Mouse (Mus musculus): ENCODE data around the gene Cubn. TPM values are rescaled to one million over a fixed set of nuclear protein-coding genes. Genes with fewer than 3 reads are reported as not detected.

Cubn gene
- polyA plus RNA-seq, 1 experiment from 2014 or later, result 0.38 TPM

DNA sequence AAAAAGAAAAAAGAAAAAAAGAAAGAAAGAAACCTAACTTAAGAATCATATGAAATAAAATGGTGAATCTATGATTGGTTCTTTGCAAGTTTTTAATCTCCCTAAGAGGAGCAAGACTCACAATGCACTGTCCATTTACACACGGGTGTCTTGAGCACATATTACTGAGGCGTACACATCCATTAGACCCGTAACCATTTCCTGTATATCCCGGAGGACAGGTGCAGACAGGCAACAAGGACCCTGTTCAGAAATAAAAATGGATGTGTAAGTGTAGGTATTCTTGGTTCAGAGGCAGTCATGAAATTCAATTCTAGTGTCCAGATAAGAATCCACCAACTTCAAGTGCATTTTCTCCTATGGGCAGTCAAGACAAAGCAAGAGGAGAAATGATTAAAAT is 22.0 kb downstream of the Cubn start:
- DNase-seq (ENCODE audit: low spot score) (no peak), ATAC-seq (ENCODE audit: low read depth) (no peak)
- Histone ChIP-seq H3K4me3 (ENCODE audit: low read depth, low read length) (no peak overlapping the region), H3K27me3 (replicated peaks; ENCODE audit: control insufficient read depth, insufficient read depth, low read length) (no peaks in the 10 kb centered on the region), H3K4me1 (ENCODE audit: control insufficient read depth, insufficient read depth, low read length) (no peaks in the 10 kb centered on the region), H3K9ac (ENCODE audit: low read depth, low read length) (no peak overlapping the region), H3K9me3 (ENCODE audit: control insufficient read depth, low read length) (no peaks in the 10 kb centered on the region), H3K4me2 (ENCODE audit: low read depth, low read length) (no peak overlapping the region), H3K27ac (replicated peaks; ENCODE audit: low read depth, low read length) (no peak overlapping the region), H3K36me3 (ENCODE audit: control insufficient read depth, insufficient read depth, low read length) (no peaks in the 10 kb centered on the region)
- WGBS, result 80% methylated on average over 4 of the region's 4 CpGs

DNA sequence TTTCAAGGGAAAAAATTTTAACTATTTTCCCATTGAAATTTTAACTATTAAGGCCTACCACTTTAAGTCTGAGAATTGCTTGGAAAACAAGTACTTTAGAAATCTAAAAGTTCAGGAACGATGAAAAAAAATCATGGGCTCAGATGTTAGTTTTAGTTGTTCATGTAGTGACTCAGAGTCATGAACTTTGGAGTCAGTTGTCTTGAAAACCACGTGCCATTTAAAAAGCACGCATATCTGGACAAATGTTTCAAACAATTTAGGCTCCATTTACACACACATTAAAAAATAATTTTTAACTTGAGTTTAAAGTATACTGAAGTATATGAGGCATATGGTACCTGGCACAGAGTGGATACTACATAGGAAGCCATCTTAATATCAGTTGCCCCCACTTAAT is 24.9 kb downstream of the Cubn start:
- Histone ChIP-seq H3K4me1 (ENCODE audit: control insufficient read depth, insufficient read depth, low read length) (no peaks in the 10 kb centered on the region), H3K9ac (ENCODE audit: low read depth, low read length) (no peak overlapping the region), H3K4me2 (ENCODE audit: low read depth, low read length) (no peak overlapping the region), H3K36me3 (ENCODE audit: control insufficient read depth, insufficient read depth, low read length) (no peaks in the 10 kb centered on the region), H3K27ac (replicated peaks; ENCODE audit: low read depth, low read length) (no peak overlapping the region), H3K27me3 (replicated peaks; ENCODE audit: control insufficient read depth, insufficient read depth, low read length) (no peaks in the 10 kb centered on the region), H3K9me3 (ENCODE audit: control insufficient read depth, low read length) (no peaks in the 10 kb centered on the region), H3K4me3 (ENCODE audit: low read depth, low read length) (no peak overlapping the region)
- ATAC-seq (ENCODE audit: low read depth), result no peak
- no peak for DNase-seq (ENCODE audit: low spot score)
- 87% methylated on average over 3 of the region's 3 CpGs for WGBS

DNA sequence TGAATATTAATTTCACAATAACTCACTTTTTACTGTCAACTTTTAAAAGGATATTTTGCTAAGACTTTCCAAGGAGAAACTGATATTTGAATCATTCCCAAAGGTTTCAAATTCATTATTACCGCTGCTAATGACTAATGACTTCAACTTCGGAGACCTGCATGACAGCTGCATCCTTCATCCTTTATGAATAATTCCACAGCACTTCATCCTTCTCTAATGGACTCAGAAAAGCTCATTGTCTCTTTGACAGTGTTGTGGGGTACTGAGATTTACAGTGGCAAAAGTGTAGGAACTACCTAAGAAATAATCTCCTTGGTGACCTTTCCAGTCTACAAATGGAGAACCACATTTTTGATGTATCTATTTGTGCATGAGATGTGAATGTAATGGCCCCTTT is 33.5 kb downstream of the Cubn start:
- DNase-seq (ENCODE audit: low spot score), result no peak
- Histone ChIP-seq H3K4me1 (ENCODE audit: control insufficient read depth, insufficient read depth, low read length) (no peaks in the 10 kb centered on the region), H3K9ac (ENCODE audit: low read depth, low read length) (no peak overlapping the region), H3K36me3 (ENCODE audit: control insufficient read depth, insufficient read depth, low read length) (no peaks in the 10 kb centered on the region), H3K9me3 (ENCODE audit: control insufficient read depth, low read length) (no peaks in the 10 kb centered on the region), H3K4me3 (ENCODE audit: low read depth, low read length) (no peak overlapping the region), H3K27ac (replicated peaks; ENCODE audit: low read depth, low read length) (no peak overlapping the region), H3K27me3 (replicated peaks; ENCODE audit: control insufficient read depth, insufficient read depth, low read length) (no peaks in the 10 kb centered on the region), H3K4me2 (ENCODE audit: low read depth, low read length) (no peak overlapping the region)
- WGBS, result 83% methylated on average over 2 of the region's 2 CpGs
- ATAC-seq (ENCODE audit: low read depth), result no peak

DNA sequence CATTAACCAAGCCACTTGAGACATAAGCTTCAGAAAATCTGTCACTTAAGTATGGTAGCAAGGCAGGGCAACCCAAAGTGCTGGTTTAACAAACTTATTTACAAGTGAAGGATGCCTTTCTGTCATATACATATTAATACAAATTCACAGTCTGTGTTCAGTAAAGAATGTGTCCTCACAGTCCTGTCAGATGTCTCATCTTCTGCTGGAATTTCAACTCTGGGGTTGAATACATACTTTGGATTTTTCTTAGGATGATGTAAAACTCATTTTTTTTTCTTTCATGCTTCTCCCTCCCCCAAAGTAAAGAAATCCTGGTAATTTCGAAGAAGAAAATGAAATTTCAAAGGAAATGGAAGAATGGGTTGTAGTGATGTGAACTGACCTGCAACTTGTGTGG is 34.8 kb downstream of the Cubn start:
- Histone ChIP-seq H3K27me3 (replicated peaks; ENCODE audit: control insufficient read depth, insufficient read depth, low read length) (no peaks in the 10 kb centered on the region), H3K4me3 (ENCODE audit: low read depth, low read length) (no peak overlapping the region), H3K9me3 (ENCODE audit: control insufficient read depth, low read length) (no peaks in the 10 kb centered on the region), H3K27ac (replicated peaks; ENCODE audit: low read depth, low read length) (no peak overlapping the region), H3K4me1 (ENCODE audit: control insufficient read depth, insufficient read depth, low read length) (no peaks in the 10 kb centered on the region), H3K4me2 (ENCODE audit: low read depth, low read length) (no peak overlapping the region), H3K36me3 (ENCODE audit: control insufficient read depth, insufficient read depth, low read length) (no peaks in the 10 kb centered on the region), H3K9ac (ENCODE audit: low read depth, low read length) (no peak overlapping the region)
- no peak for ATAC-seq (ENCODE audit: low read depth)
- WGBS, result 66% methylated on average over 1 of the region's 1 CpGs
- no peak for DNase-seq (ENCODE audit: low spot score)

DNA sequence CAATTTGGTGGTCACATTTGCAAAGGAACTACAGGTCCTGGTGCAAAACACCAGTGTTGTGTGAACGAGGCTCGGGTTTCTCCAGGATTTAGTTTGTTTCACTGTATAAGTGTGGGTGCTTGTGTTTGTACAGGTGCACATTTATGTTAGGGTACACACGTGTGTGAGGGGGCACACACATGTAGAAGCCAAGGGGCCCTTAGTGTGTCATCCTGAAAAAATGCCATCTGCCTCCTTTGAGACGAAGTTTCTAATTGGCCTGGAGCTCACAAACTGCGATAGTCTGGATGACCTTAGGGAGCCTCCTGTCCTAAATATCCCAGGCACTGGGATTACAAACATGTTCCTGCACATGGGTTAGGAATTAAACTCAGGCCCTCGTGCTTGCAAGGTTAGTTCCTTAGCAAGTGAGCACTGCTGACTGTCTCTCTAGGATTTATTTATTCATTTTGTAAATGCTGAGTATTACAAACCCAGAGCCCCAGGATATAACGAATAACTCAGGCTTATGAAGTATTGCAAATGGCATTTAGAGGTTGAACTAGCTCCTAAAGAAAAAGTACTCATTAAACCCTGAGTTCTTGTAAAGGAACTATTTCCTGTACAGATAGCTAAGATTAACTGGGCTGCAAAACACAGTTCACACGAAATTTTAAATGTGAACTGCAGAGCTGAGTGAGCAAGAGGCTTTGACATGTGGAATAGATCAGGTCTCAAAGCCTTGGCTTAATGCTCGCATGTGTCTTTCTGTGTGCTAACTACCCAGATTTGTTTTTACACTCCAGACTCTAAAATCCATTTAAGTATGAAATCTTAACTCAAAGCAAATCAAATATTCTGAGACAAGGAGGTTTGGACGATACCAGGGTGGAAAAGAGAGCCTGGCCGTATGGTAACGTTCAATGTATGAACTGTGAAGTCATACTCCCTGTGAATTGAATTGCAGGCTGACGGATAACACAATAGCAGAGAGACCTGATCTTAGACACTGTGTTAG is 39.8 kb downstream of the Cubn start:
- no peak overlapping the region for H3K9ac ChIP-seq (ENCODE audit: low read depth, low read length)
- H3K36me3 ChIP-seq (ENCODE audit: control insufficient read depth, insufficient read depth, low read length), result no peaks in the 10 kb centered on the region
- no peaks in the 10 kb centered on the region for H3K4me1 ChIP-seq (ENCODE audit: control insufficient read depth, insufficient read depth, low read length)
- no peaks in the 10 kb centered on the region for H3K9me3 ChIP-seq (ENCODE audit: control insufficient read depth, low read length)
- no peaks in the 10 kb centered on the region for H3K27me3 ChIP-seq (replicated peaks; ENCODE audit: control insufficient read depth, insufficient read depth, low read length)
- H3K4me2 ChIP-seq (ENCODE audit: low read depth, low read length), result no peak overlapping the region
- peak; percentile 70; the same call in 1 of the 2 replicates for ATAC-seq (ENCODE audit: low read depth)
- peak overlapping the region; percentile 24 for H3K27ac ChIP-seq (replicated peaks; ENCODE audit: low read depth, low read length)
- WGBS, result 41% methylated on average over 13 of the region's 13 CpGs
- no peak overlapping the region for H3K4me3 ChIP-seq (ENCODE audit: low read depth, low read length)
- DNase-seq (ENCODE audit: low spot score), result peak; percentile 59

DNA sequence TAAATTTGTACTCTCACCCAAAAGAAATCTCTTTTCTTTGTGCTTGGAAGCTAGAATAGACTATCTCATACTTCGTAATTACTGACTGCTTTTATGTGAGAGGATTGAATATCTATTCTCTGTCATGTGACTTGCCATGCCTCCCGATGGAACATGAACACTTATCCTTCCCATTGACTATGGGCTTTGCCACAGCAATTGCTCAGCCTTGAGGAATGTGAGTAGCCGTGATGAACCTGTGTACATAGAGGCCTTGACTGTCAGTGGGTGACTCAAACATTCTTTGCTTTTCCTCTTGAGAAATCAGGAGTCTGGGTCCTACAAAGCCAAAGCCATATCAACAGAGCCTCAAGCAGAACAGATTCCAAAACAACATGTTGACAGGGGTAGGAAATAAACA is 40.7 kb downstream of the Cubn start:
- Histone ChIP-seq H3K4me3 (ENCODE audit: low read depth, low read length) (no peak overlapping the region), H3K9me3 (ENCODE audit: control insufficient read depth, low read length) (no peaks in the 10 kb centered on the region), H3K27me3 (replicated peaks; ENCODE audit: control insufficient read depth, insufficient read depth, low read length) (no peaks in the 10 kb centered on the region), H3K9ac (ENCODE audit: low read depth, low read length) (no peak overlapping the region), H3K4me1 (ENCODE audit: control insufficient read depth, insufficient read depth, low read length) (no peaks in the 10 kb centered on the region), H3K27ac (replicated peaks; ENCODE audit: low read depth, low read length) (no peak overlapping the region), H3K4me2 (ENCODE audit: low read depth, low read length) (no peak overlapping the region), H3K36me3 (ENCODE audit: control insufficient read depth, insufficient read depth, low read length) (no peaks in the 10 kb centered on the region)
- ATAC-seq (ENCODE audit: low read depth), result peak; percentile 62; the same call in 1 of the 2 replicates
- 50% methylated on average over 3 of the region's 3 CpGs for WGBS
- peak; percentile 24 for DNase-seq (ENCODE audit: low spot score)

DNA sequence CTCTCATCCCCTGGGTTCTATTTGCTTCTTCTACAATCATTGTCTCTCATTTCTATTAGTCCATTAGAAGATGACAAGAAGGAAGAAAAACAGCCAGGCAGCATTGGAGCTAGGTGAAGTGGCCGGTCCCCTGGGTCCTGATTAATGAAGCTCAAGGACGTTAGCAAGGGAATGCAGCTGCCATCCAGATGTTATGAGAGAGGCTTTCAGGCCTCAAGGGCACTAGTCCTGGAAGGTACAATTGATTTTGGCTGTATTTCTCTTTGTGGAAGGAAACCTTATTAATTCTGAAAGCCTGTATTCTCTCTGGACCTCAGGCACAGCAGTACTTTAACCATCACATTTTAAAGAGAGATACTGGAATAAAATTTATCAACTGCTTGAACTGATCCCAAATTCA is 41.1 kb downstream of the Cubn start:
- DNase-seq (ENCODE audit: low spot score), result peak; percentile 58
- WGBS, result 28% methylated on average over 2 of the region's 2 CpGs
- Histone ChIP-seq H3K4me2 (ENCODE audit: low read depth, low read length) (no peak overlapping the region), H3K4me1 (ENCODE audit: control insufficient read depth, insufficient read depth, low read length) (no peaks in the 10 kb centered on the region), H3K27ac (replicated peaks; ENCODE audit: low read depth, low read length) (no peak overlapping the region), H3K36me3 (ENCODE audit: control insufficient read depth, insufficient read depth, low read length) (no peaks in the 10 kb centered on the region), H3K27me3 (replicated peaks; ENCODE audit: control insufficient read depth, insufficient read depth, low read length) (no peaks in the 10 kb centered on the region), H3K9me3 (ENCODE audit: control insufficient read depth, low read length) (no peaks in the 10 kb centered on the region), H3K9ac (ENCODE audit: low read depth, low read length) (no peak overlapping the region), H3K4me3 (ENCODE audit: low read depth, low read length) (no peak overlapping the region)
- 0 out of 2 replicates have a peak, but pooled peaks have one; percentile 37 for ATAC-seq (ENCODE audit: low read depth)

DNA sequence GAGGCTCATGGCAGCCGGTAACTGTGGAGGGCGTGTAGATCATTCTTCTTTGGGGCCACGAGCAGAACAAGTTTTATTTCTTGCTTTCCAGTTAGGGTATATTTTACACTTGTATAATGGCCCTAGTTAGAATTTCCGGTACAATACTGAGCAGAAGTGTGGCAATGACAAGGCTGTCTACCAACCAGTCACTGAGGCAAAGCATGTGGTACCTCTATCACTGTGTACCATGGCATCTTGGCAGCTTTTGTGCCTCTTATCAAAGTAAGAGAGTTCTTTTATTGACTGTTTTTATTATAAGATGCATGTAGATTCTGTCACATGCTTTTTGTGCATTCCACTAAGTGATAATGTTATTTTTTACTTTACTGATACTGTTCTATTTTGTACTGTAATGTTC is 46.5 kb downstream of the Cubn start:
- H3K9ac ChIP-seq (ENCODE audit: low read depth, low read length), result no peak overlapping the region
- ATAC-seq (ENCODE audit: low read depth) (no peak), DNase-seq (ENCODE audit: low spot score) (no peak)
- H3K4me1 ChIP-seq (ENCODE audit: control insufficient read depth, insufficient read depth, low read length), result no peaks in the 10 kb centered on the region
- no peaks in the 10 kb centered on the region for H3K9me3 ChIP-seq (ENCODE audit: control insufficient read depth, low read length)
- H3K4me2 ChIP-seq (ENCODE audit: low read depth, low read length), result no peak overlapping the region
- no peaks in the 10 kb centered on the region for H3K36me3 ChIP-seq (ENCODE audit: control insufficient read depth, insufficient read depth, low read length)
- 84% methylated on average over 4 of the region's 4 CpGs for WGBS
- no peak overlapping the region for H3K4me3 ChIP-seq (ENCODE audit: low read depth, low read length)
- H3K27me3 ChIP-seq (replicated peaks; ENCODE audit: control insufficient read depth, insufficient read depth, low read length), result no peaks in the 10 kb centered on the region
- H3K27ac ChIP-seq (replicated peaks; ENCODE audit: low read depth, low read length), result no peak overlapping the region

DNA sequence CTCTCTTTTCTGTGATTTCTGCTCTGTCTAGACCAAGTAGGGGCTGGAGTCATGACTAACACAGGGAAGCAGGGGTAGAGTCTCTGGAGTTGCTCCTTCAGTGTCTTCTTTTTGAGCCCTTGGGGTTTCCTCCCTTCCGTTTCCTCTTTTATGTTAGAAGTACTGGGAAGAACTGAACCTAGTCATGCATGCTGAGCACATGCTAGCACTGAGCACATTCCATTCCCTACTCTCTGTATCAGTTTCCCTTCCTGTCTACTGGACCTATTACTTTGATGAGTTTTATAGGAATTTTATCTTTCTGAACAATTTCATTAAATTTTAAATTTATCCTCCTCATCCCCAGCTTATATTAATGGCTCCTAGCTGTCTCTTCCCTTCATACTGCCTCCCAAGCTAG is 52.6 kb downstream of the Cubn start:
- 38% methylated on average over 1 of the region's 1 CpGs for WGBS
- ATAC-seq (ENCODE audit: low read depth), result no peak

More for the DNA sequence above, 52.6 kb downstream of the Cubn start:
- DNase-seq (ENCODE audit: low spot score), result no peak
- no peaks in the 10 kb centered on the region for H3K9me3 ChIP-seq (ENCODE audit: control insufficient read depth, low read length)
- H3K9ac ChIP-seq (ENCODE audit: low read depth, low read length), result no peak overlapping the region
- H3K27ac ChIP-seq (replicated peaks; ENCODE audit: low read depth, low read length), result no peak overlapping the region
- no peaks in the 10 kb centered on the region for H3K36me3 ChIP-seq (ENCODE audit: control insufficient read depth, insufficient read depth, low read length)
- H3K4me3 ChIP-seq (ENCODE audit: low read depth, low read length), result no peak overlapping the region
- no peaks in the 10 kb centered on the region for H3K4me1 ChIP-seq (ENCODE audit: control insufficient read depth, insufficient read depth, low read length)
- H3K27me3 ChIP-seq (replicated peaks; ENCODE audit: control insufficient read depth, insufficient read depth, low read length), result no peaks in the 10 kb centered on the region
- no peak overlapping the region for H3K4me2 ChIP-seq (ENCODE audit: low read depth, low read length)

Measured in embryonic facial prominence, embryonic 14.5 days (tissue).